ENCODE assay signal across 16 mouse cellular contexts in genomic region chr6:11305979-11306534, GRCm38 (mm10).
DNase-seq lines count a peak whose midpoint lies in the region; ATAC-seq lines count a peak whose summit lies in the region.
"Had no signal": no experiment of that assay in that cellular context is flagged by ENCODE, and none has a peak within 500 bp of the region (broad histone marks: within the 10 kb centered on the region; RNA-seq: fewer than 3 reads in every experiment).

No protein-coding gene starts in this region.

- no peak for DNase-seq in frontal cortex, postnatal 25 days (ENCODE audit: low spot score in 2 of 2)
- peak; percentile 49 for DNase-seq in Muller cell, postnatal 12 days (ENCODE audit: inconsistent ontology term)
- peak; percentile 43 for DNase-seq in brain, adult 2 months (ENCODE audit: low read depth, low spot score)
- peak; percentile 12 for DNase-seq in retina, embryonic 14.5 days (ENCODE audit: low spot score)
- DNase-seq in liver, result no peak
- DNase-seq in urinary bladder, postnatal 36 days (ENCODE audit: low spot score in 2 of 2), result no peak
- DNase-seq: adrenal gland, adult 8-10 months; adrenal gland, postnatal 36 days; cerebellum, adult 11-12 months; cerebellum, adult 9-11 months; gastrocnemius, postnatal 36 days; heart, adult 11 months; heart, postnatal 14 days; kidney, adult 11 months had no signal

- ATAC-seq in frontal cortex, adult (ENCODE audit: low TSS enrichment), result peak; percentile 74
- ATAC-seq: hindbrain, postnatal 0 days had no signal

Comparison
In these comparisons a context has a peak if more than half of its experiments do, and no peak if none do; other contexts are left out.
1. DNase-seq: peak in Muller cell, postnatal 12 days (single experiment), brain, adult 2 months (single experiment) and retina, embryonic 14.5 days (single experiment); none in frontal cortex, postnatal 25 days (0 of 2), liver (single experiment) and urinary bladder, postnatal 36 days (0 of 2).